Mouse (Mus musculus): ENCODE data around the gene Chil4.

Chil4 gene

DNA sequence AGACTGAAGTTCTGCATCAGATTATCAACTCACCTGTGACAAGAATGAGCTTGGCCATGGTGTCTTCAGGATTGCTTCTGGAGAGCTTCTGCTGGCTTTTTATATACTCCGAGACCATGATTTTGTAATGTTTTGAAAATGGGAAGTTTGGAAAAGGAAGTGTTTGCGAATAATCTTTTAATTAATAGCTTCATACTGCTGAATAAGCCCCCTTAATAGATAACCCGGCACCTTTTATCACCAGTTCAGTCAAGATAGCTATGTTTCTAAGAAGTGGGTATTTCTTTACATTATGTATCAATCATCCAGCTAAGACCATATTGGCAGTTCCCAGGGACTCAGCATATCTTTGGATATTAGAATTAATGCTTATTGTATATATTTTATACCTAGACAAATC, 51.8 kb downstream of the Chil4 start, which contains the start of gene Chil3:
Gene Chil3 (minus strand): TSS at position 101 of the 400 bp plus-strand sequence.
- DNase-seq (ENCODE audit: low spot score) = no peak

DNA sequence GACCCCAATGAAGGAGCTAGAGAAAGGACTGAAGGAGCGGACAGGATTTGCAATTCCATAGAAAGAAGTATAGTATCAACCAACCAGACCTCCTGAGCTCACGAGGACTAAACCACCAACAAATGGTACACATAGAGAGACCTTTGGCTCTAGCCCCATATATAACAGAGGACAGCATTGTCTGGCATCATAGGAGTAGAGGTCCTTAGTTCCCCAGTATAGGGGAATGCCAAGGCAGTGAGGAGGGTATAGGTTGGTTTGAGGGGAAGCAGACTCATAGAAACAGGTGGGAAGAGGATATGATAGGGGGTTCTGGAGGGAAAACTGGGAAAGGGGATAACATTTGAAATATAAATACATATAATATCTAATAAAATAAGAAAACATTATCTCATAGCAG, 64.9 kb downstream of the Chil4 start:
- DNase-seq (ENCODE audit: low spot score) = no peak
